Mouse (Mus musculus) intestine, postnatal 0 days (tissue): ENCODE results near the gene Col4a1. TPM values are rescaled to one million over a fixed set of nuclear protein-coding genes. Genes with fewer than 3 reads are reported as not detected.
A peak's percentile ranks its signal among the peaks of the same experiment; 100 is the strongest.

ENCODE experiments used
- ATAC-seq: fragments of 200-750 bp; cut with Nextera tagmentation; 2 replicates; pipeline ENCODE4 v1.8.0; 2017; ENCODE audit warnings: mild to moderate bottlenecking, moderate TSS enrichment, moderate library complexity
- H3K27ac ChIP-seq: fragments of 300-500 bp; sonication (generic); 2 replicates; pipeline ENCODE4 v1.5.1; 2014; ENCODE audit warnings: mild to moderate bottlenecking, low read depth, low read length, moderate library complexity
- H3K27me3 ChIP-seq: fragments of 300-500 bp; sonication (generic); replicated peaks from 2 replicates; pipeline ENCODE4 v1.6.1; 2014; ENCODE audit warnings: low read length, mixed read lengths; ENCODE audit not compliant: control insufficient read depth, insufficient read depth
- H3K36me3 ChIP-seq: fragments of 300-500 bp; sonication (generic); 2 replicates; pipeline ENCODE4 v1.6.1; 2014; ENCODE audit warnings: mild to moderate bottlenecking, moderate library complexity; ENCODE audit not compliant: control insufficient read depth, insufficient read depth
- H3K4me1 ChIP-seq: fragments of 300-500 bp; sonication (generic); replicated peaks from 2 replicates; pipeline ENCODE4 v1.6.1; 2014; ENCODE audit warnings: antibody characterized with exemption, low read length, mixed read lengths; ENCODE audit not compliant: control insufficient read depth, insufficient read depth
- H3K4me2 ChIP-seq: fragments of 300-500 bp; sonication (generic); replicated peaks from 2 replicates; pipeline ENCODE4 v1.6.1; 2014; ENCODE audit warnings: low read depth, mild to moderate bottlenecking, moderate library complexity
- H3K4me3 ChIP-seq: fragments of 300-500 bp; sonication (generic); 2 replicates; pipeline ENCODE4 v1.5.1; 2014; ENCODE audit warnings: low read depth, low read length
- H3K9ac ChIP-seq: fragments of 300-500 bp; sonication (generic); 2 replicates; pipeline ENCODE4 v1.6.1; 2014; ENCODE audit warnings: mild to moderate bottlenecking, low read depth, low read length
- H3K9me3 ChIP-seq: fragments of 300-500 bp; sonication (generic); 2 replicates; pipeline ENCODE4 v1.6.1; 2016; ENCODE audit warnings: mixed run types; ENCODE audit not compliant: control insufficient read depth
- CTCF ChIP-seq: sonication (generic); IDR thresholded peaks from 2 replicates; pipeline ENCODE4 v1.5.1; 2016; ENCODE audit warnings: low read depth, mild to moderate bottlenecking, control low read depth, antibody characterized with exemption, moderate library complexity
- WGBS: fragments of 180-500 bp; shearing (Covaris S2); extraction: QIAGEN DNeasy Blood & Tissue Kit; methylation state at CpG from one replicate; pipeline ENCODE4 v1.1.7; 2014; 5-methylcytosine and 5-hydroxymethylcytosine counted together
- polyA plus RNA-seq: library from polyadenylated mRNA; unstranded; fragments of >200 nt; fragmentation: Nextera tagmentation; extraction: Ambion mirVana; gene quantifications from 2 replicates; pipeline ENCODE4 v1.2.1, GENCODE M21; 2015

Col4a1 gene
- polyA plus RNA-seq, 1 experiment from 2014 or later = 84.5 TPM

- H3K4me2 ChIP-seq = no peak overlapping the region
- peak; percentile 57; the same call in 1 of the 2 replicates for ATAC-seq
- H3K27me3 ChIP-seq = no peaks in the 10 kb centered on the region
- peak; percentile 91 for TF ChIP-seq CTCF
- H3K4me1 ChIP-seq = no peaks in the 10 kb centered on the region
- H3K4me3 ChIP-seq = no peak overlapping the region
- no peak overlapping the region for H3K9ac ChIP-seq
- H3K36me3 ChIP-seq = peaks cover 40% of the 10 kb centered on the region
- no peaks in the 10 kb centered on the region for H3K9me3 ChIP-seq
- H3K27ac ChIP-seq = no peak overlapping the region
- WGBS = 38% methylated on average over 1 of the region's 1 CpGs
These were observed 97.4 kb downstream of the Col4a1 start for GRCm38 (mm10) chr8:11215231-11215630.

GRCm38 (mm10) chr8:11206509-11206908, 106.1 kb downstream of the Col4a1 start:
- no peak for TF ChIP-seq CTCF
- H3K4me2 ChIP-seq = no peak overlapping the region
- H3K27me3 ChIP-seq = no peaks in the 10 kb centered on the region
- 81% methylated on average over 8 of the region's 8 CpGs for WGBS
- H3K4me3 ChIP-seq = no peak overlapping the region
- no peaks in the 10 kb centered on the region for H3K9me3 ChIP-seq
- H3K4me1 ChIP-seq = no peaks in the 10 kb centered on the region
- ATAC-seq = no peak
- peaks cover 60% of the 10 kb centered on the region for H3K36me3 ChIP-seq
- H3K9ac ChIP-seq = no peak overlapping the region
- H3K27ac ChIP-seq = no peak overlapping the region

GRCm38 (mm10) chr8:11205532-11205931, 107.1 kb downstream of the Col4a1 start:
- Histone ChIP-seq H3K4me2 (no peak overlapping the region), H3K9ac (no peak overlapping the region), H3K36me3 (peaks cover 66% of the 10 kb centered on the region), H3K27ac (no peak overlapping the region), H3K9me3 (no peaks in the 10 kb centered on the region), H3K4me1 (no peaks in the 10 kb centered on the region), H3K27me3 (no peaks in the 10 kb centered on the region), H3K4me3 (no peak overlapping the region)
- 75% methylated on average over 9 of the region's 9 CpGs for WGBS
- no peak for ATAC-seq
- TF ChIP-seq CTCF = no peak

GRCm38 (mm10) chr8:11203260-11204110, 109.1 kb downstream of the Col4a1 start:
- Histone ChIP-seq H3K4me1 (no peaks in the 10 kb centered on the region), H3K4me3 (no peak overlapping the region), H3K27me3 (no peaks in the 10 kb centered on the region), H3K4me2 (no peak overlapping the region), H3K9ac (no peak overlapping the region), H3K27ac (no peak overlapping the region), H3K9me3 (no peaks in the 10 kb centered on the region), H3K36me3 (peaks cover 64% of the 10 kb centered on the region)
- 74% methylated on average over 12 of the region's 12 CpGs for WGBS
- no peak for TF ChIP-seq CTCF
- ATAC-seq = no peak

GRCm38 (mm10) chr8:11198650-11199049, 114.0 kb downstream of the Col4a1 start:
- no peak overlapping the region for H3K4me2 ChIP-seq
- no peak overlapping the region for H3K4me3 ChIP-seq
- ATAC-seq = no peak
- no peaks in the 10 kb centered on the region for H3K27me3 ChIP-seq
- no peak overlapping the region for H3K9ac ChIP-seq
- no peaks in the 10 kb centered on the region for H3K4me1 ChIP-seq
- no peak overlapping the region for H3K27ac ChIP-seq
- 83% methylated on average over 7 of the region's 7 CpGs for WGBS
- H3K9me3 ChIP-seq = no peaks in the 10 kb centered on the region
- TF ChIP-seq CTCF = no peak
- peaks cover 37% of the 10 kb centered on the region for H3K36me3 ChIP-seq

GRCm38 (mm10) chr8:11197988-11198387, 114.6 kb downstream of the Col4a1 start:
- no peak overlapping the region for H3K4me3 ChIP-seq
- TF ChIP-seq CTCF = no peak
- no peaks in the 10 kb centered on the region for H3K4me1 ChIP-seq
- no peak overlapping the region for H3K4me2 ChIP-seq
- no peaks in the 10 kb centered on the region for H3K27me3 ChIP-seq
- no peak overlapping the region for H3K27ac ChIP-seq
- WGBS = 87% methylated on average over 3 of the region's 3 CpGs
- ATAC-seq = no peak
- H3K9ac ChIP-seq = no peak overlapping the region
- peaks cover 31% of the 10 kb centered on the region for H3K36me3 ChIP-seq
- H3K9me3 ChIP-seq = no peaks in the 10 kb centered on the region
